Mouse (Mus musculus) brain, adult 10 weeks (tissue): ENCODE data around the gene Agbl2. TPM values are rescaled to one million over a fixed set of nuclear protein-coding genes. Genes with fewer than 3 reads are reported as not detected.

Experiments
- polyA plus RNA-seq: library from polyadenylated mRNA; stranded (reverse); fragments of 350-450 nt; fragmentation: Illumina TruSeq; extraction: RNeasy Lipid Tissue Mini Kit (QIAGEN cat#74804); gene quantifications from one replicate; pipeline ENCODE4 v1.2.3, GENCODE M21; 2015; ENCODE audit warnings: low read depth, low replicate concordance

Agbl2 gene
- 1.5 TPM for polyA plus RNA-seq

GRCm38 (mm10) chr2:90782458-90782857, at the start of gene Agbl2:
TSS of gene Agbl2 (plus strand) at chr2:90782727.

GRCm38 (mm10) chr2:90745053-90745678, 37.4 kb upstream of the Agbl2 start, which contains the start of gene Fnbp4:
TSS of gene Fnbp4 (plus strand) at chr2:90745370.

GRCm38 (mm10) chr2:90846955-90847680, 64.6 kb downstream of the Agbl2 start, which contains the start of gene Mtch2:
TSS of gene Mtch2 (plus strand) at chr2:90847155.

Other genes starting within 250 kb of the Agbl2 start
- gene Ptprj, start 202.1 kb upstream of the Agbl2 start, polyA plus RNA-seq, result 39.9 TPM
- 8.0 TPM for gene Nup160, start 105.5 kb upstream of the Agbl2 start, polyA plus RNA-seq
- gene Fnbp4, start 37.4 kb upstream of the Agbl2 start, polyA plus RNA-seq, result 41.2 TPM
- gene Mtch2, start 64.4 kb downstream of the Agbl2 start, polyA plus RNA-seq, result 167 TPM
- gene C1qtnf4, start 103.1 kb downstream of the Agbl2 start, polyA plus RNA-seq, result 109 TPM
- 34.2 TPM for gene Kbtbd4, start 122.0 kb downstream of the Agbl2 start, polyA plus RNA-seq
- 281 TPM for gene Ndufs3, start 122.1 kb downstream of the Agbl2 start, polyA plus RNA-seq
- 74.4 TPM for gene Celf1, start 157.7 kb downstream of the Agbl2 start, polyA plus RNA-seq